Mouse (Mus musculus): Measurements from ENCODE around the gene Cxcl1. TPM values are rescaled to one million over a fixed set of nuclear protein-coding genes. Genes with fewer than 3 reads are reported as not detected.

Gene Cxcl1
- polyA plus RNA-seq, 1 experiment from 2014 or later = 0.79 TPM

DNA sequence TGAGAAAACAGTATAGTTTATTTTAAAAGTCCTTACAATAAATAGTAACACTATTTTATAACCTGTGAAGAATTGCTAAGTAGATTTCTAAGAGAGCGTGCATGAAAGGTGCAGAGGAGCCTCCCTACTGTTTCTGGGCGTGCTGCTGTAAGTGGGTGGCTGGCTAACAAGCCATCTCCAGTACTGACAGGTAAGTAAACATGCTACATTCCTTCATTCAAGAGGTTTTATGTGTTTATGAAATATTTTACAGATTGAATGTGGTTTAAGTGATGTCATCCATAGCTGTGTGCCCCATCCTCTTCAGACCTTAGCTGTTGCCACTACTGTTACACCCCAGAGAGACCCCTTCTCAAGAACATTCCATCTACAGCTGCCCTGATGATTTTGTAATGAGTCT, 32.6 kb upstream of the Cxcl1 start:
- 88% methylated on average over 2 of the region's 2 CpGs for WGBS
- ATAC-seq (replicated peaks; ENCODE audit: insufficient number of reproducible peaks, low FRiP score, low TSS enrichment, low read depth) (no peak), DNase-seq (ENCODE audit: low spot score) (no peak)
- Histone ChIP-seq H3K4me3 (ENCODE audit: low read depth, low read length) (no peak overlapping the region), H3K27me3 (ENCODE audit: control insufficient read depth, insufficient read depth, low read length) (no peaks in the 10 kb centered on the region), H3K4me2 (ENCODE audit: low read depth, low read length) (no peak overlapping the region), H3K4me1 (ENCODE audit: control insufficient read depth, insufficient read depth, low read length) (no peaks in the 10 kb centered on the region), H3K9me3 (replicated peaks; ENCODE audit: control insufficient read depth, low read length) (no peaks in the 10 kb centered on the region), H3K27ac (replicated peaks; ENCODE audit: low read depth, low read length) (no peak overlapping the region), H3K9ac (replicated peaks; ENCODE audit: low read length) (no peak overlapping the region), H3K36me3 (replicated peaks; ENCODE audit: control insufficient read depth, insufficient read depth, low read depth, low read length) (no peaks in the 10 kb centered on the region)

DNA sequence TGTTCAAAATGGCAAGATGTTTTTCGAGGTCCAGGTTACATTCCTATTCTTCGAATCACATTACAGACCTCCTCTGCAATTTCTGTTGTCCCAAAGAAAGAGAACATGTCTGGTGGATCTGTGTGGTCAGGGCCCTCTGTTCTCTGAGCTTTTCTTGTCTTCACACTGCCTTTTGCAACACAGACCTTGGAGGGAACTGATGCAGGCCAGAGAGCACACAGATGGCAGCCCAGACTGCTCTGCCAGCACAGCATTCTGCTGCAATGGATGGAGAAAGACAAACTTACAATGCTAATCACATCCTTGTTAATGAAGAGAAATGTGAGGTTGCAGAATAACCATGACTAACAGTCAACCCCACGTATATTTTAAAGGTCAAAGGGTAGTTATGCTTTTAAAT, 32.0 kb upstream of the Cxcl1 start:
- WGBS = 79% methylated on average over 3 of the region's 3 CpGs

DNA sequence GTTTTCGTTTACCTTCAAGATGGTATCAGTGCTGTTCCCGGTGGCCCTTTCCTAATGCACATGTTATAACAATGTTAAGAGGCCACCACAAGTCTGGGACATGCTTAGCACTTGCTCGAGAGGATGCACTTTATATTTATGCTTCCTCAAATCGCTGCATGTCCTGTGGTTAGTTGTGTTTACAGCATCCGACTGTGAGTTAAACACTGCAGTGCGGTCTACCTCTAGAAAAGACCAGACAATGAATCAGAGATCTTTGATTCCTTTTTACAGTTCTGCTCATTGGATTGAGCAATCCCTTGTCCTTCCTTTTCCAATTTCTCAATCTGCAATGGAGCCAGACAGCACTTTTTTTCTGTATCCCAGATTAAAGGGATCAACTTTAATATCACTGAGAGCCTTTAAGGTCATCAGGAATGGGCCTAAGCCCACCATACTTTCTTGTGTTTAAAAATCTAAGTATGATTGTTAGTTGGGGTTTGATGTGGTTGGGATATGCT, 29.1 kb upstream of the Cxcl1 start:
- H3K36me3 ChIP-seq (replicated peaks; ENCODE audit: control insufficient read depth, insufficient read depth, low read depth, low read length) = no peaks in the 10 kb centered on the region
- H3K4me2 ChIP-seq (ENCODE audit: low read depth, low read length) = no peak overlapping the region
- H3K4me1 ChIP-seq (ENCODE audit: control insufficient read depth, insufficient read depth, low read length) = no peaks in the 10 kb centered on the region
- DNase-seq (ENCODE audit: low spot score) (no peak), ATAC-seq (replicated peaks; ENCODE audit: insufficient number of reproducible peaks, low FRiP score, low TSS enrichment, low read depth) (no peak)
- no peaks in the 10 kb centered on the region for H3K27me3 ChIP-seq (ENCODE audit: control insufficient read depth, insufficient read depth, low read length)
- H3K9ac ChIP-seq (replicated peaks; ENCODE audit: low read length) = no peak overlapping the region
- no peaks in the 10 kb centered on the region for H3K9me3 ChIP-seq (replicated peaks; ENCODE audit: control insufficient read depth, low read length)
- 84% methylated on average over 6 of the region's 6 CpGs for WGBS
- H3K4me3 ChIP-seq (ENCODE audit: low read depth, low read length) = no peak overlapping the region
- H3K27ac ChIP-seq (replicated peaks; ENCODE audit: low read depth, low read length) = no peak overlapping the region

More for the DNA sequence above, 32.0 kb upstream of the Cxcl1 start:
- ATAC-seq (replicated peaks; ENCODE audit: insufficient number of reproducible peaks, low FRiP score, low TSS enrichment, low read depth) (no peak), DNase-seq (ENCODE audit: low spot score) (no peak)
- Histone ChIP-seq H3K9me3 (replicated peaks; ENCODE audit: control insufficient read depth, low read length) (no peaks in the 10 kb centered on the region), H3K4me1 (ENCODE audit: control insufficient read depth, insufficient read depth, low read length) (no peaks in the 10 kb centered on the region), H3K9ac (replicated peaks; ENCODE audit: low read length) (no peak overlapping the region), H3K27ac (replicated peaks; ENCODE audit: low read depth, low read length) (no peak overlapping the region), H3K27me3 (ENCODE audit: control insufficient read depth, insufficient read depth, low read length) (no peaks in the 10 kb centered on the region), H3K36me3 (replicated peaks; ENCODE audit: control insufficient read depth, insufficient read depth, low read depth, low read length) (no peaks in the 10 kb centered on the region), H3K4me2 (ENCODE audit: low read depth, low read length) (no peak overlapping the region), H3K4me3 (ENCODE audit: low read depth, low read length) (no peak overlapping the region)

DNA sequence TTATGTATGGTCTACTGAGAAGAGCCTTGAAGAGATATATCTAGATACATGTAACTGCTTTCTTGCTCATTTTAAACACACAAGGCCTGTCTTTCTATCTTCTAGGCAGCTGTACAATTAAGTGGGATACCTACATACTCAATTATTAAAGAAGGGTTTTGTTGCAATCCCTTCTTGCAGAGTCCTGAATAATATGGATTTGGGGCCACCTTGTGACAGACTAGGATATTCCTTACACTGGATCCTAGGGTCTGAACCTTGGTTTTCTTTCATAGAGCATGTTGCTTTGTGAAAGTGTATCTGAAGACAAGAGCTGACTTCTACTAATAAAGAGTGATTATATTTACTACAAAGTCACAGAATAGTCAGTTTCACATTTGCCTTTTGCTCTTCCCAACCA, 24.3 kb upstream of the Cxcl1 start:
- DNase-seq (ENCODE audit: low spot score) (no peak), ATAC-seq (replicated peaks; ENCODE audit: insufficient number of reproducible peaks, low FRiP score, low TSS enrichment, low read depth) (no peak)
- no peaks in the 10 kb centered on the region for H3K27me3 ChIP-seq (ENCODE audit: control insufficient read depth, insufficient read depth, low read length)
- H3K27ac ChIP-seq (replicated peaks; ENCODE audit: low read depth, low read length) = no peak overlapping the region
- no peaks in the 10 kb centered on the region for H3K4me1 ChIP-seq (ENCODE audit: control insufficient read depth, insufficient read depth, low read length)
- no peak overlapping the region for H3K9ac ChIP-seq (replicated peaks; ENCODE audit: low read length)
- no peaks in the 10 kb centered on the region for H3K9me3 ChIP-seq (replicated peaks; ENCODE audit: control insufficient read depth, low read length)
- H3K4me3 ChIP-seq (ENCODE audit: low read depth, low read length) = no peak overlapping the region
- H3K4me2 ChIP-seq (ENCODE audit: low read depth, low read length) = no peak overlapping the region
- no peaks in the 10 kb centered on the region for H3K36me3 ChIP-seq (replicated peaks; ENCODE audit: control insufficient read depth, insufficient read depth, low read depth, low read length)

DNA sequence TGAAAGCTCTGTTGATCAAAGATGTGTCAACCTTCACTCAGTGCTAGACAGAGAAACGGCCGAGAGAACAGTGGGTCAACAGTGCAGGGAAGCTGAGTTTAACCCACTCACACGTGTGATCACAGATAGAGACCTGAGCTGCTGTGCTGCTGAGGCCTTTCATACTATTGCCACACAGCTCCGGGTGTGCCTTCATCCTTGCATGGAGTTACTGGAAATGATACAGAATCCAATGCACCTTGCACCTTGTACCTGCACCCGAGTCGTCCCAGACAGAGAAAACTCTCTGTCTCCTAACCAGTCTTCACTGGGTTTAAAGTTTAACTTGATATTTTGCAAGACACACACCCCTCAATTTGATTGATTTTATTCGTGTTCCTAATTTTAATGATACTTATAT, 18.7 kb upstream of the Cxcl1 start:
- Histone ChIP-seq H3K9ac (replicated peaks; ENCODE audit: low read length) (no peak overlapping the region), H3K4me1 (ENCODE audit: control insufficient read depth, insufficient read depth, low read length) (no peaks in the 10 kb centered on the region; the same call in 1 of the 2 replicates), H3K36me3 (replicated peaks; ENCODE audit: control insufficient read depth, insufficient read depth, low read depth, low read length) (no peaks in the 10 kb centered on the region), H3K4me2 (ENCODE audit: low read depth, low read length) (no peak overlapping the region), H3K9me3 (replicated peaks; ENCODE audit: control insufficient read depth, low read length) (no peaks in the 10 kb centered on the region), H3K27me3 (ENCODE audit: control insufficient read depth, insufficient read depth, low read length) (no peaks in the 10 kb centered on the region), H3K4me3 (ENCODE audit: low read depth, low read length) (no peak overlapping the region), H3K27ac (replicated peaks; ENCODE audit: low read depth, low read length) (no peak overlapping the region)
- WGBS = 80% methylated on average over 7 of the region's 7 CpGs
- ATAC-seq (replicated peaks; ENCODE audit: insufficient number of reproducible peaks, low FRiP score, low TSS enrichment, low read depth) = no peak
- no peak for DNase-seq (ENCODE audit: low spot score)

DNA sequence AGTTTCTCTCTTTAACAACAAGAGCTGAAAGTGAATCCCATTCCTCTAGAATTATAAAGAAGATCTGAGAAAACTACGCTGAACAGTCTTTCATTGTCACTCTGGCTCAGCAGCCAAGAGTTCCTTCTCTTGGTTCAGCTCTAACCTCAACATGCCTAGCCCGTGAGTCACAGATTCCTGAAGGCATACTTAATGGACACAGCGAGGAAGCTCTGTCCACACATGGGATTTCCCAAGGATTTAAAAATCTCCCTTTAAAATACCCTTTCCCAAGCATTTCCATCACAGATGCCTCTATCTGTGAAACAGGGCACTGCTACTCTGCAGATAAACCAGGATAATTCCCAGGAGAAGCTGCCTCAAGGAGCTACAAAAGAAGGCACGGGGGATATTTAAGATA, 15.0 kb upstream of the Cxcl1 start:
- Histone ChIP-seq H3K4me3 (ENCODE audit: low read depth, low read length) (no peak overlapping the region), H3K4me1 (ENCODE audit: control insufficient read depth, insufficient read depth, low read length) (no peaks in the 10 kb centered on the region; the same call in 1 of the 2 replicates), H3K4me2 (ENCODE audit: low read depth, low read length) (no peak overlapping the region), H3K9ac (replicated peaks; ENCODE audit: low read length) (no peak overlapping the region), H3K9me3 (replicated peaks; ENCODE audit: control insufficient read depth, low read length) (no peaks in the 10 kb centered on the region), H3K27ac (replicated peaks; ENCODE audit: low read depth, low read length) (no peak overlapping the region), H3K36me3 (replicated peaks; ENCODE audit: control insufficient read depth, insufficient read depth, low read depth, low read length) (no peaks in the 10 kb centered on the region), H3K27me3 (ENCODE audit: control insufficient read depth, insufficient read depth, low read length) (no peaks in the 10 kb centered on the region)
- ATAC-seq (replicated peaks; ENCODE audit: insufficient number of reproducible peaks, low FRiP score, low TSS enrichment, low read depth) (no peak), DNase-seq (ENCODE audit: low spot score) (no peak)
- WGBS = 79% methylated on average over 4 of the region's 4 CpGs

DNA sequence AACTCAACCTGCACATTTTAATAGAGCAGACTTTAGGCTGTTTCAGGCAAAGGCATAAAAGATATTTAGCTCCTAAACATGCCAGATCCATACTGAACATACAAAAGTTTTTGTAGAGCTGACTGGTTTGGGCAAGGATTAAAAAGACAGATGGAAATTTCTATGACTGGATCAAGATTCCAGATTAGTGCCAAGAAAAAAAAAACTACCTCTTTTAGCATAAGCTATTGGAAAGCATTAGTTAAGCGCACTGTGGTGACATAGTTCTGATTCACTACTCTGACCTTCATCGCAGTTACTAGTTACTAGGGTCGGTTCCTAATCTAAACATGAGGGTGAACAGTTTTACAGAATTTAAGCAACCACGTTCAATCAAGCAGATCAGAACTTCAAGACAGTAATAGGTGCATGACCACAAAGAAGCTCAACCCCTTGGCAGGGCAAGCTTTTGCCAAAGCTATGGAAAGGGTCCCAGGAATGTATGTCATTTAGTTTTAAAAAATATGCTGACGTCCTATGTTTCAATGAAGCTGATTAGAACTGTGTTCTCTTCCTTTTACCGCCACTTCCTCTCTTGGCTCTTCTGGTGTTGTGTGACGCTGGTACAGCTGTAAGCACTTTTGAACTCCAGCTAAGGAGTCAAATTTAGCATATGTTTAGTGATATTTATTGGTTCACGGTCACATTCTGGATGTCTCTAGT, 14.4 kb upstream of the Cxcl1 start:
- DNase-seq (ENCODE audit: low spot score) = no peak
- H3K27ac ChIP-seq (replicated peaks; ENCODE audit: low read depth, low read length) = no peak overlapping the region
- H3K9ac ChIP-seq (replicated peaks; ENCODE audit: low read length) = no peak overlapping the region
- ATAC-seq (replicated peaks; ENCODE audit: insufficient number of reproducible peaks, low FRiP score, low TSS enrichment, low read depth) = no peak
- H3K4me3 ChIP-seq (ENCODE audit: low read depth, low read length) = no peak overlapping the region
- H3K4me2 ChIP-seq (ENCODE audit: low read depth, low read length) = no peak overlapping the region
- H3K4me1 ChIP-seq (ENCODE audit: control insufficient read depth, insufficient read depth, low read length) = no peaks in the 10 kb centered on the region; the same call in 1 of the 2 replicates
- WGBS = 66% methylated on average over 8 of the region's 8 CpGs
- H3K36me3 ChIP-seq (replicated peaks; ENCODE audit: control insufficient read depth, insufficient read depth, low read depth, low read length) = no peaks in the 10 kb centered on the region
- no peaks in the 10 kb centered on the region for H3K9me3 ChIP-seq (replicated peaks; ENCODE audit: control insufficient read depth, low read length)
- no peaks in the 10 kb centered on the region for H3K27me3 ChIP-seq (ENCODE audit: control insufficient read depth, insufficient read depth, low read length)

DNA sequence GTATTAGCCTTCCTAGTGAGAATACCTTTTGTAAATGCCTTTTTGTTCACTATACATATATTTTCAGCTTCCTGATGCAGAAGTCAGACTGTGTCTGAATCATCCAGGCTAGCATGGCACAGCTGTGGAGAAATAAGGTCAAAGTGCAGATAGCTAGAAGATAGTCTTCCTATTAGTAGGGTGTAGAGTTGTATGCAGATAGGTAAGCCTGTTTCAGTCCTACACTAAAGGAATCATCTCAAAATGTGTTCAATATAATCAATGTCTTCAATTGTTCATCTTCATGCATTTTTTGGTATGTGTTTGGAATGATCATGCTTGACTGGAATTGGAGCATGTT, 13.9 kb upstream of the Cxcl1 start:
- H3K27me3 ChIP-seq (ENCODE audit: control insufficient read depth, insufficient read depth, low read length) = no peaks in the 10 kb centered on the region
- DNase-seq (ENCODE audit: low spot score) (no peak), ATAC-seq (replicated peaks; ENCODE audit: insufficient number of reproducible peaks, low FRiP score, low TSS enrichment, low read depth) (no peak)
- H3K4me2 ChIP-seq (ENCODE audit: low read depth, low read length) = no peak overlapping the region
- H3K27ac ChIP-seq (replicated peaks; ENCODE audit: low read depth, low read length) = no peak overlapping the region
- H3K9ac ChIP-seq (replicated peaks; ENCODE audit: low read length) = no peak overlapping the region
- no peaks in the 10 kb centered on the region for H3K9me3 ChIP-seq (replicated peaks; ENCODE audit: control insufficient read depth, low read length)
- H3K36me3 ChIP-seq (replicated peaks; ENCODE audit: control insufficient read depth, insufficient read depth, low read depth, low read length) = no peaks in the 10 kb centered on the region
- H3K4me3 ChIP-seq (ENCODE audit: low read depth, low read length) = no peak overlapping the region
- H3K4me1 ChIP-seq (ENCODE audit: control insufficient read depth, insufficient read depth, low read length) = no peaks in the 10 kb centered on the region; the same call in 1 of the 2 replicates

All from embryonic facial prominence, embryonic 11.5 days (tissue).